Mouse (Mus musculus) heart, embryonic 11.5 days (tissue): Measurements from ENCODE around the gene Cyb561. TPM values are rescaled to one million over a fixed set of nuclear protein-coding genes. Genes with fewer than 3 reads are reported as not detected.

Experiments used
- ATAC-seq: fragments of 200-750 bp; cut with Nextera tagmentation; replicated peaks from 2 replicates; pipeline ENCODE4 v1.8.0; 2017; ENCODE audit warnings: moderate library complexity; ENCODE audit not compliant: insufficient number of reproducible peaks, low FRiP score, low TSS enrichment
- H3K27ac ChIP-seq: fragments of 300-500 bp; sonication (generic); 2 replicates; pipeline ENCODE4 v1.5.1; 2014; ENCODE audit warnings: mild to moderate bottlenecking, low read depth, low read length
- H3K27me3 ChIP-seq: fragments of 300-500 bp; sonication (generic); 2 replicates; pipeline ENCODE4 v1.6.1; 2014; ENCODE audit warnings: mild to moderate bottlenecking, low read length, mixed read lengths; ENCODE audit not compliant: control insufficient read depth, insufficient read depth
- H3K36me3 ChIP-seq: fragments of 300-500 bp; sonication (generic); 2 replicates; pipeline ENCODE4 v1.6.1; 2014; ENCODE audit warnings: mild to moderate bottlenecking, low read length, moderate library complexity, mixed read lengths; ENCODE audit not compliant: control insufficient read depth, insufficient read depth
- H3K4me1 ChIP-seq: fragments of 300-500 bp; sonication (generic); 2 replicates; pipeline ENCODE4 v1.6.1; 2014; ENCODE audit warnings: low read length; ENCODE audit not compliant: control insufficient read depth, insufficient read depth
- H3K4me2 ChIP-seq: fragments of 300-500 bp; sonication (generic); 2 replicates; pipeline ENCODE4 v1.6.1; 2014; ENCODE audit warnings: mild to moderate bottlenecking, moderate library complexity
- H3K4me3 ChIP-seq: fragments of 300-500 bp; sonication (generic); 2 replicates; pipeline ENCODE4 v1.5.1; 2014; ENCODE audit warnings: low read depth, low read length
- H3K9ac ChIP-seq: fragments of 300-500 bp; sonication (generic); 2 replicates; pipeline ENCODE4 v1.6.1; 2014; ENCODE audit warnings: mild to moderate bottlenecking, low read depth, low read length, moderate library complexity
- H3K9me3 ChIP-seq: fragments of 300-500 bp; sonication (generic); replicated peaks from 2 replicates; pipeline ENCODE4 v1.6.1; 2016; ENCODE audit warnings: low read length; ENCODE audit not compliant: control insufficient read depth
- WGBS: fragments of 180-500 bp; shearing (Covaris S2); extraction: QIAGEN DNeasy Blood & Tissue Kit; methylation state at CpG from one replicate; pipeline ENCODE4 v1.1.7; 2014; ENCODE audit not compliant: insufficient replicate concordance; 5-methylcytosine and 5-hydroxymethylcytosine counted together
- polyA plus RNA-seq: library from polyadenylated mRNA; unstranded; fragments of >200 nt; fragmentation: Nextera tagmentation; extraction: Ambion mirVana; gene quantifications from 2 replicates; pipeline ENCODE4 v1.2.1, GENCODE M21; 2014

Cyb561 gene
- polyA plus RNA-seq, 1 experiment from 2014 or later, result 3.5 TPM

GRCm38 (mm10) chr11:105948255-105948654 lies 4.9 kb downstream of the Cyb561 start:
- Histone ChIP-seq H3K4me3 (no peak overlapping the region), H3K9ac (no peak overlapping the region), H3K27me3 (peaks cover 16% of the 10 kb centered on the region), H3K36me3 (no peaks in the 10 kb centered on the region), H3K9me3 (no peaks in the 10 kb centered on the region), H3K4me1 (peaks cover 8% of the 10 kb centered on the region), H3K4me2 (no peak overlapping the region), H3K27ac (no peak overlapping the region)
- no peak for ATAC-seq
- 58% methylated on average over 2 of the region's 2 CpGs for WGBS

- 34% methylated on average over 11 of the region's 11 CpGs for WGBS
- Histone ChIP-seq H3K4me1 (peaks cover 11% of the 10 kb centered on the region), H3K4me2 (no peak overlapping the region), H3K36me3 (no peaks in the 10 kb centered on the region), H3K9me3 (no peaks in the 10 kb centered on the region), H3K4me3 (no peak overlapping the region), H3K9ac (no peak overlapping the region), H3K27ac (no peak overlapping the region), H3K27me3 (peaks cover 22% of the 10 kb centered on the region)
- no peak for ATAC-seq
Measured at GRCm38 (mm10) chr11:105946694-105947154, 6.4 kb downstream of the Cyb561 start.

GRCm38 (mm10) chr11:105944770-105945672 lies 8.1 kb downstream of the Cyb561 start:
- Histone ChIP-seq H3K36me3 (no peaks in the 10 kb centered on the region), H3K4me3 (peak overlapping the region; percentile 74), H3K27me3 (peaks cover 33% of the 10 kb centered on the region), H3K27ac (peak overlapping the region; percentile 41; the same call in 1 of the 2 replicates), H3K9me3 (no peaks in the 10 kb centered on the region), H3K4me2 (peak overlapping the region; percentile 93), H3K4me1 (peaks cover 11% of the 10 kb centered on the region), H3K9ac (no peak overlapping the region)
- whole genome bisulfite sequencing, result 68% methylated on average over 16 of the region's 16 CpGs
- 0 out of 2 replicates have a peak, but pooled peaks have one; percentile 7 for ATAC-seq

GRCm38 (mm10) chr11:105944126-105944621 lies 9.0 kb downstream of the Cyb561 start:
- no peaks in the 10 kb centered on the region for H3K9me3 ChIP-seq
- H3K27ac ChIP-seq, result no peak overlapping the region
- H3K9ac ChIP-seq, result peak overlapping the region; percentile 56
- peak overlapping the region; percentile 93 for H3K4me2 ChIP-seq
- H3K4me1 ChIP-seq, result peaks cover 11% of the 10 kb centered on the region
- H3K27me3 ChIP-seq, result peaks cover 41% of the 10 kb centered on the region
- H3K4me3 ChIP-seq, result peak overlapping the region; percentile 74
- H3K36me3 ChIP-seq, result no peaks in the 10 kb centered on the region
- peak; percentile 63 for ATAC-seq
- 2% methylated on average over 42 of the region's 59 CpGs for WGBS

GRCm38 (mm10) chr11:105943133-105944102 lies 9.7 kb downstream of the Cyb561 start:
- H3K4me1 ChIP-seq, result peaks cover 11% of the 10 kb centered on the region
- no peaks in the 10 kb centered on the region for H3K9me3 ChIP-seq
- H3K27me3 ChIP-seq, result peaks cover 42% of the 10 kb centered on the region
- peak overlapping the region; percentile 74 for H3K4me3 ChIP-seq
- H3K4me2 ChIP-seq, result peak overlapping the region; percentile 93
- H3K9ac ChIP-seq, result peak overlapping the region; percentile 56
- no peaks in the 10 kb centered on the region for H3K36me3 ChIP-seq
- ATAC-seq, result no peak
- WGBS, result 9% methylated on average over 31 of the region's 47 CpGs
- no peak overlapping the region for H3K27ac ChIP-seq

GRCm38 (mm10) chr11:105941973-105942372 lies 11.2 kb downstream of the Cyb561 start:
- 72% methylated on average over 8 of the region's 8 CpGs for WGBS
- no peak overlapping the region for H3K4me2 ChIP-seq
- peaks cover 44% of the 10 kb centered on the region for H3K27me3 ChIP-seq
- H3K4me1 ChIP-seq, result peaks cover 11% of the 10 kb centered on the region
- H3K36me3 ChIP-seq, result no peaks in the 10 kb centered on the region
- H3K27ac ChIP-seq, result no peak overlapping the region
- no peak overlapping the region for H3K4me3 ChIP-seq
- H3K9me3 ChIP-seq, result no peaks in the 10 kb centered on the region
- no peak overlapping the region for H3K9ac ChIP-seq
- ATAC-seq, result no peak

- peaks cover 4% of the 10 kb centered on the region; the same call in 1 of the 2 replicates for H3K4me1 ChIP-seq
- peaks cover 47% of the 10 kb centered on the region for H3K27me3 ChIP-seq
- 65% methylated on average over 9 of the region's 9 CpGs for WGBS
- ATAC-seq, result no peak
- H3K9ac ChIP-seq, result no peak overlapping the region
- no peaks in the 10 kb centered on the region for H3K9me3 ChIP-seq
- no peak overlapping the region for H3K4me2 ChIP-seq
- H3K4me3 ChIP-seq, result no peak overlapping the region
- no peaks in the 10 kb centered on the region for H3K36me3 ChIP-seq
- H3K27ac ChIP-seq, result no peak overlapping the region
Measured at GRCm38 (mm10) chr11:105938771-105939170, 14.4 kb downstream of the Cyb561 start.

- Histone ChIP-seq H3K4me1 (no peaks in the 10 kb centered on the region), H3K36me3 (no peaks in the 10 kb centered on the region), H3K4me2 (no peak overlapping the region), H3K4me3 (no peak overlapping the region), H3K9me3 (no peaks in the 10 kb centered on the region), H3K9ac (no peak overlapping the region), H3K27ac (no peak overlapping the region), H3K27me3 (peaks cover 39% of the 10 kb centered on the region)
- WGBS, result 81% methylated on average over 3 of the region's 3 CpGs
- ATAC-seq, result no peak
Measured at GRCm38 (mm10) chr11:105936974-105937373, 16.2 kb downstream of the Cyb561 start.
